Mouse (Mus musculus): Measurements from ENCODE around the gene Stum.
"Not testable (repeated sequence)": the region's sequence is repeated elsewhere in the genome, so short reads cannot be mapped to it uniquely, and the experiment has no call there.

Gene Stum

GRCm38 (mm10) chr1:180403694-180404606 lies 79.4 kb downstream of the Stum start:
- no peak for DNase-seq

- no peak for DNase-seq
These were observed 80.0 kb downstream of the Stum start for GRCm38 (mm10) chr1:180403357-180403693.

GRCm38 (mm10) chr1:180402481-180403081 lies 80.7 kb downstream of the Stum start:
- DNase-seq: no peak

- DNase-seq: no peak
These were observed 81.6 kb downstream of the Stum start for GRCm38 (mm10) chr1:180401725-180402124.

GRCm38 (mm10) chr1:180400691-180401455 lies 82.4 kb downstream of the Stum start:
- no peak for DNase-seq

GRCm38 (mm10) chr1:180398446-180398845 lies 84.9 kb downstream of the Stum start:
- no peak for DNase-seq

- no peak for DNase-seq
These were observed 85.6 kb downstream of the Stum start for GRCm38 (mm10) chr1:180397734-180398133.

- DNase-seq: no peak
These were observed 89.4 kb downstream of the Stum start for GRCm38 (mm10) chr1:180393873-180394272.

- DNase-seq: no peak
These were observed 90.1 kb downstream of the Stum start for GRCm38 (mm10) chr1:180393017-180393797.

GRCm38 (mm10) chr1:180392137-180392798 lies 91.0 kb downstream of the Stum start:
- DNase-seq: no peak

- DNase-seq: no peak
These were observed 91.7 kb downstream of the Stum start for GRCm38 (mm10) chr1:180391575-180391945.

- no peak for DNase-seq
These were observed 92.3 kb downstream of the Stum start for GRCm38 (mm10) chr1:180390746-180391574.

GRCm38 (mm10) chr1:180390321-180390731 lies 93.0 kb downstream of the Stum start:
- DNase-seq: peak; percentile 41 to 61

- DNase-seq: not testable (repeated sequence)
These were observed 94.0 kb downstream of the Stum start for GRCm38 (mm10) chr1:180389213-180389760.

GRCm38 (mm10) chr1:180388481-180388880 lies 94.8 kb downstream of the Stum start:
- DNase-seq: peak; percentile 38 to 50

- DNase-seq: no peak
These were observed 95.4 kb downstream of the Stum start for GRCm38 (mm10) chr1:180387750-180388480.

GRCm38 (mm10) chr1:180386951-180387749 lies 96.2 kb downstream of the Stum start:
- DNase-seq: peak; percentile 99 to 100

GRCm38 (mm10) chr1:180385308-180385707 lies 98.0 kb downstream of the Stum start:
- DNase-seq: no peak

- no peak for DNase-seq
These were observed 98.8 kb downstream of the Stum start for GRCm38 (mm10) chr1:180384486-180384885.

Measured in cerebellum, postnatal 10 days (tissue).